In the genomic region with DNA sequence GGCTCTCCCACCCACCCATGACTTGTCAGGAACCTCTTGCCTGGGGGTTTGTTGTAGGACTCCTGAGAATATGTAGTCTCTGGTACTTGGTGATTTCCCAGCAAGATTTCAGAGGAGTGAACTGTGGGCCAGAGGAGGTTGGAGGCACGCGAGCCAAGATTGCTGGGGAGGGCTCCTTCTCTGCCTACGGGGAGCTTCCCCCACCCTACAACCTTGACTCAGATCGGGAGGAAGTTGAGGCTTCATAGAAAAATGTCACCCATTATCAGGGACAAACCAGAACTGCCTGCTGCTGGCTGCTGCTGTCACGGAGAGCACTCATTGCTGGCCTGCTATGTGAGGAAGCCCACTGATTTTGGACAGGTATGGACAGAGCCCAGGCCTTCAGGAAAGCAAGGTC, we compare ENCODE assay signal across 18 mouse cellular contexts. TPM values are rescaled to one million over a fixed set of nuclear protein-coding genes. Genes with fewer than 3 reads are reported as not detected.
DNase-seq lines count a peak whose midpoint lies in the region; ATAC-seq lines count a peak whose summit lies in the region.
"Had no signal": no experiment of that assay in that cellular context is flagged by ENCODE, and none has a peak within 500 bp of the region (broad histone marks: within the 10 kb centered on the region; RNA-seq: fewer than 3 reads in every experiment).

No protein-coding gene starts in this region.

- no peaks in the 10 kb centered on the region for H3K9me3 ChIP-seq in heart, embryonic 14.5 days (ENCODE audit: control insufficient read depth, low read length)
- no peaks in the 10 kb centered on the region for H3K9me3 ChIP-seq in kidney, embryonic 15.5 days (replicated peaks)
- H3K9me3 ChIP-seq: limb, embryonic 13.5 days; liver, embryonic 15.5 days had no signal

- no peak for DNase-seq in heart, adult 11 months
- DNase-seq in thymus, postnatal 0 days (ENCODE audit: low spot score), result peak; percentile 19
- no peak for DNase-seq in thymus, postnatal 4 days
- peak; percentile 51 for DNase-seq in MEL-GATA-1-ER (ENCODE audit: extremely low read depth, low read depth)
- peak; percentile 32 for DNase-seq in thymus, postnatal 25 days
- DNase-seq: adrenal gland, adult 8-10 months; cerebellum, adult 9-10 months; forebrain, postnatal 0 days; gastrocnemius, postnatal 14 days; heart, postnatal 10 days; retina, postnatal 1 day had no signal

- peak overlapping the region; percentile 47 to 82; a peak in 2 of 4 replicates for H3K27ac ChIP-seq in heart, embryonic 14.5 days (replicated peaks in 1 of 2; ENCODE audit: control insufficient read depth in 1 of 2, insufficient read depth in 1 of 2, low read depth in 2 of 2, low read length in 2 of 2)
- H3K27ac ChIP-seq in kidney, embryonic 15.5 days, result no peak overlapping the region
- H3K27ac ChIP-seq: limb, embryonic 13.5 days; liver, embryonic 15.5 days had no signal

- H3K9ac ChIP-seq in heart, embryonic 14.5 days (ENCODE audit: low read length), result peak overlapping the region; percentile 25; the same call in 1 of the 2 replicates
- no peak overlapping the region for H3K9ac ChIP-seq in kidney, embryonic 15.5 days
- H3K9ac ChIP-seq: forebrain, postnatal 0 days; limb, embryonic 13.5 days; liver, embryonic 15.5 days had no signal

- no peaks in the 10 kb centered on the region for H3K36me3 ChIP-seq in heart, embryonic 14.5 days (ENCODE audit: control insufficient read depth, insufficient read depth, low read length)
- H3K36me3 ChIP-seq in kidney, embryonic 15.5 days, result no peaks in the 10 kb centered on the region
- H3K36me3 ChIP-seq: limb, embryonic 13.5 days; liver, embryonic 15.5 days had no signal

- ATAC-seq in heart, embryonic 14.5 days (ENCODE audit: insufficient number of reproducible peaks, insufficient read depth, low FRiP score, low read depth), result no peak
- no peak for ATAC-seq in kidney, embryonic 15.5 days (replicated peaks; ENCODE audit: low FRiP score)
- ATAC-seq: forebrain, postnatal 0 days had no signal

- 34% methylated on average over 5 of the region's 5 CpGs for WGBS in heart, embryonic 14.5 days
- 70% methylated on average over 5 of the region's 5 CpGs for WGBS in kidney, embryonic 15.5 days

- no peak overlapping the region for H3K4me2 ChIP-seq in heart, embryonic 14.5 days (ENCODE audit: low read length)
- H3K4me2 ChIP-seq in kidney, embryonic 15.5 days, result no peak overlapping the region
- H3K4me2 ChIP-seq: limb, embryonic 13.5 days; liver, embryonic 15.5 days; midbrain, embryonic 11.5 days had no signal

- H3K4me1 ChIP-seq in heart, embryonic 14.5 days (ENCODE audit: control insufficient read depth in 2 of 2, insufficient read depth in 2 of 2, low read length in 2 of 2), result peaks cover 45 to 61% of the 10 kb centered on the region in 2 experiments
- H3K4me1 ChIP-seq in kidney, embryonic 15.5 days, result 0 out of 2 replicates have a peak, but pooled peaks cover 6% of the 10 kb centered on the region

- H3K4me3 ChIP-seq in heart, embryonic 14.5 days (ENCODE audit: control insufficient read depth in 1 of 2, insufficient read depth in 1 of 2, low read depth in 1 of 2, low read length in 2 of 2), result no peak overlapping the region
- H3K4me3 ChIP-seq in kidney, embryonic 15.5 days (replicated peaks), result no peak overlapping the region
- H3K4me3 ChIP-seq: limb, embryonic 13.5 days; liver, embryonic 15.5 days had no signal

- H3K27me3 ChIP-seq in heart, embryonic 14.5 days (ENCODE audit: control insufficient read depth, insufficient read depth, low read length), result no peaks in the 10 kb centered on the region
- no peaks in the 10 kb centered on the region for H3K27me3 ChIP-seq in kidney, embryonic 15.5 days
- H3K27me3 ChIP-seq: limb, embryonic 13.5 days; liver, embryonic 15.5 days had no signal

RNA-seq across cellular contexts. Expression of a gene that starts 3.5 kb away (rescaled TPM):
- polyA plus RNA-seq in heart, embryonic 14.5 days (2014; fragmentation: Nextera tagmentation; extraction: Ambion mirVana), result 0.07 TPM in 1 of 2 replicates, not detected in the other
- polyA plus RNA-seq in thymus, postnatal 0 days (2015; fragmentation: Nextera tagmentation; extraction: Ambion mirVana), result 0.39 and 0.58 TPM in 2 replicates
- polyA plus RNA-seq in kidney, embryonic 15.5 days (2015; fragmentation: Nextera tagmentation; extraction: Ambion mirVana), result 0.04 TPM in 1 of 2 replicates, not detected in the other
- polyA plus RNA-seq: intestine, embryonic 14.5 days; midbrain, embryonic 11.5 days had no signal

RNA-seq across cellular contexts. Expression of a gene that starts 29.0 kb away (rescaled TPM):
- polyA plus RNA-seq in heart, embryonic 14.5 days (2014; fragmentation: Nextera tagmentation; extraction: Ambion mirVana), result 0.11 and 0.26 TPM in 2 replicates
- polyA plus RNA-seq in thymus, postnatal 0 days (2015; fragmentation: Nextera tagmentation; extraction: Ambion mirVana), result 2.6 and 3.1 TPM in 2 replicates
- polyA plus RNA-seq in kidney, embryonic 15.5 days (2015; fragmentation: Nextera tagmentation; extraction: Ambion mirVana), result 1.5 and 1.8 TPM in 2 replicates
- polyA plus RNA-seq: liver, embryonic 15.5 days had no signal

RNA-seq across cellular contexts. Expression of a gene that starts 59.3 kb away (rescaled TPM):
- not detected in 2 replicates for polyA plus RNA-seq in heart, embryonic 14.5 days (2014; fragmentation: Nextera tagmentation; extraction: Ambion mirVana)
- not detected in 2 replicates for polyA plus RNA-seq in thymus, postnatal 0 days (2015; fragmentation: Nextera tagmentation; extraction: Ambion mirVana)
- not detected in 2 replicates for polyA plus RNA-seq in kidney, embryonic 15.5 days (2015; fragmentation: Nextera tagmentation; extraction: Ambion mirVana)
- polyA plus RNA-seq: intestine, embryonic 14.5 days; kidney, embryonic 16.5 days; limb, embryonic 13.5 days; midbrain, embryonic 11.5 days had no signal

Comparison
In these comparisons a context has a peak if more than half of its experiments do, and no peak if none do; other contexts are left out.
1. DNase-seq: peak in thymus, postnatal 0 days (single experiment), MEL-GATA-1-ER (single experiment) and thymus, postnatal 25 days (single experiment); none in heart, adult 11 months (single experiment) and thymus, postnatal 4 days (single experiment).